Mouse (Mus musculus) large intestine, adult 2 months (tissue): Measurements from ENCODE around the gene Cers3. TPM values are rescaled to one million over a fixed set of nuclear protein-coding genes. Genes with fewer than 3 reads are reported as not detected.

ENCODE experiments used
- DNase-seq: peaks from one replicate; pipeline ENCODE4 v3.0.0-alpha.2; 2012; ENCODE audit warnings: low read depth, low spot score
- WGBS: fragments of 180-500 bp; shearing (Covaris S2); methylation state at CpG from one replicate; pipeline ENCODE4 v1.1.7; 2018; 5-methylcytosine and 5-hydroxymethylcytosine counted together
- polyA plus RNA-seq: library from polyadenylated mRNA; depleted of rRNA; stranded (reverse); fragments of >200 nt; gene quantifications from 2 replicates; pipeline ENCODE4 v1.2.3, GENCODE M21; 2012; rRNA removed

Gene Cers3
- polyA plus RNA-seq = 0.05 TPM in 1 of 2 replicates, not detected in the other

GRCm38 (mm10) chr7:66743377-66743781 is at the start of gene Cers3:
Cers3 (plus strand) TSS chr7:66743504.
- DNase-seq = peak; percentile 27
- 36% methylated on average over 9 of the region's 9 CpGs for WGBS

- 68% methylated on average over 7 of the region's 7 CpGs for WGBS
- DNase-seq = no peak
Observed at GRCm38 (mm10) chr7:66694467-66694866, 48.8 kb upstream of the Cers3 start.

GRCm38 (mm10) chr7:66702721-66703120 is 40.6 kb upstream of the Cers3 start:
- no peak for DNase-seq
- 88% methylated on average over 7 of the region's 7 CpGs for WGBS

GRCm38 (mm10) chr7:66704631-66705030 is 38.7 kb upstream of the Cers3 start:
- DNase-seq = no peak
- 93% methylated on average over 3 of the region's 3 CpGs for WGBS

GRCm38 (mm10) chr7:66711166-66711565 is 32.1 kb upstream of the Cers3 start:
- WGBS = 16% methylated on average over 2 of the region's 2 CpGs
- no peak for DNase-seq

- WGBS = 83% methylated on average over 4 of the region's 4 CpGs
- no peak for DNase-seq
Observed at GRCm38 (mm10) chr7:66724514-66724913, 18.8 kb upstream of the Cers3 start.

GRCm38 (mm10) chr7:66724954-66725353 is 18.4 kb upstream of the Cers3 start:
- DNase-seq = no peak
- WGBS = 82% methylated on average over 6 of the region's 6 CpGs

GRCm38 (mm10) chr7:66728072-66728471 is 15.2 kb upstream of the Cers3 start:
- no peak for DNase-seq
- WGBS = 96% methylated on average over 6 of the region's 6 CpGs

GRCm38 (mm10) chr7:66729232-66729631 is 14.1 kb upstream of the Cers3 start:
- DNase-seq = no peak
- 76% methylated on average over 2 of the region's 2 CpGs for WGBS

- no peak for DNase-seq
- WGBS = 91% methylated on average over 17 of the region's 17 CpGs
Observed at GRCm38 (mm10) chr7:66733431-66733830, 9.9 kb upstream of the Cers3 start.

- WGBS = 92% methylated on average over 11 of the region's 11 CpGs
- no peak for DNase-seq
Observed at GRCm38 (mm10) chr7:66733882-66734281, 9.4 kb upstream of the Cers3 start.

- 93% methylated on average over 4 of the region's 4 CpGs for WGBS
- no peak for DNase-seq
Observed at GRCm38 (mm10) chr7:66734466-66734865, 8.8 kb upstream of the Cers3 start.

GRCm38 (mm10) chr7:66734993-66735392 is 8.3 kb upstream of the Cers3 start:
- DNase-seq = no peak

GRCm38 (mm10) chr7:66737418-66737817 is 5.9 kb upstream of the Cers3 start:
- WGBS = 80% methylated on average over 4 of the region's 4 CpGs
- no peak for DNase-seq

More at GRCm38 (mm10) chr7:66734993-66735392, 8.3 kb upstream of the Cers3 start:
- WGBS = 89% methylated on average over 6 of the region's 6 CpGs

- WGBS = 72% methylated on average over 5 of the region's 5 CpGs
- no peak for DNase-seq
Observed at GRCm38 (mm10) chr7:66741008-66741407, 2.3 kb upstream of the Cers3 start.

GRCm38 (mm10) chr7:66741412-66741811 is 1.9 kb upstream of the Cers3 start:
- 87% methylated on average over 8 of the region's 8 CpGs for WGBS
- no peak for DNase-seq

- 74% methylated on average over 7 of the region's 7 CpGs for WGBS
- DNase-seq = no peak
Observed at GRCm38 (mm10) chr7:66746972-66747371, 3.7 kb downstream of the Cers3 start.

GRCm38 (mm10) chr7:66749998-66750397 is 6.7 kb downstream of the Cers3 start:
- no peak for DNase-seq
- 48% methylated on average over 1 of the region's 1 CpGs for WGBS

GRCm38 (mm10) chr7:66753816-66754215 is 10.5 kb downstream of the Cers3 start:
- DNase-seq = no peak
- 59% methylated on average over 8 of the region's 8 CpGs for WGBS

GRCm38 (mm10) chr7:66755611-66756010 is 12.3 kb downstream of the Cers3 start:
- WGBS = 64% methylated on average over 7 of the region's 7 CpGs
- DNase-seq = no peak

- no peak for DNase-seq
- 69% methylated on average over 5 of the region's 5 CpGs for WGBS
Observed at GRCm38 (mm10) chr7:66769902-66770301, 26.6 kb downstream of the Cers3 start.

- 43% methylated on average over 3 of the region's 3 CpGs for WGBS
Observed at GRCm38 (mm10) chr7:66770706-66771105, 27.4 kb downstream of the Cers3 start.

More at GRCm38 (mm10) chr7:66770706-66771105, 27.4 kb downstream of the Cers3 start:
- no peak for DNase-seq
